Mouse (Mus musculus) gastrocnemius, postnatal 14 days (tissue): ENCODE data around the gene Foxr2. TPM values are rescaled to one million over a fixed set of nuclear protein-coding genes. Genes with fewer than 3 reads are reported as not detected.

Experiments
- DNase-seq: peaks from one replicate; pipeline ENCODE4 v3.0.0; 2021; ENCODE audit warnings: mixed read lengths
- intact Hi-C: fragments of 180-260 bp; cut with DNase I; formaldehyde crosslinking; loops from one replicate; pipeline ENCODE4 v1.15.1; 2025; ENCODE audit warnings: low total_unique reads
- long read RNA-seq, 2 experiments: library from polyadenylated mRNA; stranded (forward); transcript quantifications; one replicate each; pipeline ENCODE4 v2.0.0; 2021
- total RNA-seq, 2 experiments: library from RNA; stranded (reverse); gene quantifications; 2 replicates each; pipeline ENCODE4 v1.2.3; 2021

Gene Foxr2
- not detected for total RNA-seq
- long read RNA-seq, experiment 1: 0 reads
- long read RNA-seq, experiment 2: 0 reads

- intact Hi-C loops: no loop called here
- DNase-seq: no peak
These were observed at the start of gene Foxr2 for GRCm38 (mm10) chrX:153118486-153118885. Foxr2 (plus strand) TSS chrX:153118786.

- intact Hi-C loops: no loop called here
- no peak for DNase-seq
These were observed 427 bp downstream of the Foxr2 start for GRCm38 (mm10) chrX:153119013-153119412.

- intact Hi-C loops: no loop called here
- peak; percentile 38 for DNase-seq
These were observed 21.3 kb downstream of the Foxr2 start, which contains the start of gene Rragb for GRCm38 (mm10) chrX:153139734-153140515. Rragb (plus strand) TSS chrX:153139981.

- intact Hi-C loops: no loop called here
- DNase-seq: no peak
These were observed 24.1 kb downstream of the Foxr2 start for GRCm38 (mm10) chrX:153142656-153143055.

- intact Hi-C loops: loop anchor here (5.0 kb wide), 1 partner anchor 211 kb away; no protein-coding TSS in a partner anchor
- no peak for DNase-seq
These were observed 33.2 kb downstream of the Foxr2 start for GRCm38 (mm10) chrX:153151766-153152165.

- DNase-seq: no peak
- intact Hi-C loops: no loop called here
These were observed 36.7 kb downstream of the Foxr2 start for GRCm38 (mm10) chrX:153155322-153155721.

GRCm38 (mm10) chrX:153174786-153175185 is 56.2 kb downstream of the Foxr2 start:
- DNase-seq: no peak
- intact Hi-C loops: no loop called here

- intact Hi-C loops: no loop called here
- DNase-seq: no peak
These were observed 63.6 kb downstream of the Foxr2 start for GRCm38 (mm10) chrX:153182221-153182620.

Other genes with a start within 250 kb of the Foxr2 start
- under 1 TPM in 1 of 2 experiments, not detected in 1; 0.08 TPM for gene Usp51, start 112.3 kb upstream of the Foxr2 start, total RNA-seq
- 1 to 10 TPM; 6.9 to 9.7 TPM for gene Mageh1, start 81.2 kb upstream of the Foxr2 start, total RNA-seq
- gene Rragb, start 21.2 kb downstream of the Foxr2 start, total RNA-seq: 1 to 10 TPM; 1.5 to 2.1 TPM
- gene Klf8, start 118.7 kb downstream of the Foxr2 start, total RNA-seq: under 1 TPM; 0.37 to 0.64 TPM